Mouse (Mus musculus) embryo, embryonic 9.5 days (tissue): ENCODE measurements around the gene Fam133b.
A peak's percentile ranks its signal among the peaks of the same experiment; 100 is the strongest.

Experiments used
- DNase-seq: peaks from one replicate; pipeline ENCODE4 v3.0.0-alpha.2; 2017; ENCODE audit errors: extremely low spot score

Fam133b gene

GRCm38 (mm10) chr5:3543629-3544479 is at the start of gene Fam133b:
Fam133b (plus strand) TSS chr5:3543833.
- DNase-seq: peak; percentile 97

GRCm38 (mm10) chr5:3493968-3494367 is 49.7 kb upstream of the Fam133b start:
- DNase-seq: no peak

- DNase-seq: no peak
Observed at GRCm38 (mm10) chr5:3494452-3495187, 49.0 kb upstream of the Fam133b start.

- DNase-seq: no peak
Observed at GRCm38 (mm10) chr5:3497505-3497925, 46.1 kb upstream of the Fam133b start.

- no peak for DNase-seq
Observed at GRCm38 (mm10) chr5:3500298-3500697, 43.3 kb upstream of the Fam133b start.

- DNase-seq: no peak
Observed at GRCm38 (mm10) chr5:3500957-3501563, 42.6 kb upstream of the Fam133b start.

GRCm38 (mm10) chr5:3501564-3502001 is 42.0 kb upstream of the Fam133b start:
- peak; percentile 8 for DNase-seq

- no peak for DNase-seq
Observed at GRCm38 (mm10) chr5:3502610-3503350, 40.9 kb upstream of the Fam133b start.

- DNase-seq: no peak
Observed at GRCm38 (mm10) chr5:3503373-3503772, 40.3 kb upstream of the Fam133b start.

- DNase-seq: no peak
Observed at GRCm38 (mm10) chr5:3503836-3504323, 39.8 kb upstream of the Fam133b start.

GRCm38 (mm10) chr5:3504453-3504852 is 39.2 kb upstream of the Fam133b start:
- no peak for DNase-seq

- DNase-seq: no peak
Observed at GRCm38 (mm10) chr5:3505553-3505952, 38.1 kb upstream of the Fam133b start.

- no peak for DNase-seq
Observed at GRCm38 (mm10) chr5:3508480-3509381, 34.9 kb upstream of the Fam133b start.

GRCm38 (mm10) chr5:3509503-3509902 is 34.1 kb upstream of the Fam133b start:
- DNase-seq: no peak

GRCm38 (mm10) chr5:3511097-3511795 is 32.4 kb upstream of the Fam133b start:
- no peak for DNase-seq

GRCm38 (mm10) chr5:3512584-3512983 is 31.0 kb upstream of the Fam133b start:
- no peak for DNase-seq

- no peak for DNase-seq
Observed at GRCm38 (mm10) chr5:3514901-3515311, 28.7 kb upstream of the Fam133b start.

- no peak for DNase-seq
Observed at GRCm38 (mm10) chr5:3515477-3515876, 28.2 kb upstream of the Fam133b start.

GRCm38 (mm10) chr5:3516481-3517075 is 27.1 kb upstream of the Fam133b start:
- DNase-seq: peak; percentile 8
